Mouse (Mus musculus): ENCODE measurements around the gene Vps54. TPM values are rescaled to one million over a fixed set of nuclear protein-coding genes. Genes with fewer than 3 reads are reported as not detected.
A peak's percentile ranks its signal among the peaks of the same experiment; 100 is the strongest.

The Vps54 gene
- polyA plus RNA-seq, 1 experiment from 2014 or later = 3.7 TPM

MicroRNA genes within 50 kb of the gene (microRNA counts, 519-probe panel; counts per million panel counts)
- microRNA mmu-miR-1933-3p = 1,189 counts per million, percentile 4 among the panel's probes with 10 or more counts
- microRNA mmu-miR-1933-5p = not detected

Small RNA genes lying within 50 kb of the gene (microRNA-seq; reads per million reads assigned to microRNA genes)
- gene Mir1933 = not detected

Other genes starting within 250 kb of the Vps54 start
- 11.5 and 11.7 TPM in 2 replicates for gene Peli1, start 148.0 kb upstream of the Vps54 start, polyA plus RNA-seq (2015; fragmentation: Nextera tagmentation; extraction: Ambion mirVana)
- 50.4 and 54.4 TPM in 2 replicates for gene Ugp2, start 131.9 kb downstream of the Vps54 start, polyA plus RNA-seq (2015; fragmentation: Nextera tagmentation; extraction: Ambion mirVana)